Comparison of ENCODE assay signal across 8 mouse cellular contexts in the genomic region with DNA sequence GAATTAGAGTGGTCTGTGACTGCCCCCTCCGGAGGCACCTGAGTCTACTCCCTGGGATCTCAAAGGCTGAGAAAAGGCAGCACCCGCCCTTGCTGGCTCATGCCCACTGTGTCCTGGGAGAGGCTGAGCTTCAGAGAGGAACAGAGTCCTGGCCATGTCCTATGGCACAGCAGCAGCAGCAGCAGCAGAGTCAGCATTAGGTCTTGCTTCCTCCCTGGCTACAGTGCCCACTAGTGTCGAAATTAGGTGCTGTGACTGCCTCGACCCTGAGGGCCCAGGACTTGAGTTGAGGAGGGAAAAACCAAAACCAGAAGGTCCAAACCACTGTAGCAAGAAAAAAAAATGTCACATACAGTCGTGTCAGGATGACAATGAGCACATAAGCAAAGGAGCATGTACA. TPM values are rescaled to one million over a fixed set of nuclear protein-coding genes. Genes with fewer than 3 reads are reported as not detected.
DNase-seq lines count a peak whose midpoint lies in the region; ATAC-seq and TF ChIP-seq lines count a peak whose summit lies in the region.
"Had no signal": no experiment of that assay in that cellular context is flagged by ENCODE, and none has a peak within 500 bp of the region (broad histone marks: within the 10 kb centered on the region; RNA-seq: fewer than 3 reads in every experiment).

No protein-coding gene starts in this region.

- TF ChIP-seq CTCF in layer of hippocampus, adult 2 months (conservative IDR thresholded peaks at IDR 0.05), result peak; percentile 72

- H3K9me3 ChIP-seq in forebrain, embryonic 15.5 days, result no peaks in the 10 kb centered on the region
- H3K9me3 ChIP-seq in neural tube, embryonic 14.5 days (ENCODE audit: control insufficient read depth, low read length), result no peaks in the 10 kb centered on the region
- H3K9me3 ChIP-seq: limb, embryonic 15.5 days had no signal

- no peaks in the 10 kb centered on the region for H3K27me3 ChIP-seq in forebrain, embryonic 15.5 days
- H3K27me3 ChIP-seq in neural tube, embryonic 14.5 days (ENCODE audit: control insufficient read depth, insufficient read depth, low read length), result no peaks in the 10 kb centered on the region
- H3K27me3 ChIP-seq: limb, embryonic 15.5 days had no signal

- DNase-seq in layer of hippocampus, adult 2 months (ENCODE audit: low spot score in 2 of 2), result no peak
- no peak for DNase-seq in layer of hippocampus, adult 9-10 months (ENCODE audit: low spot score)
- peak; percentile 39 for DNase-seq in ZHBTc4 (ENCODE audit: low read depth, low spot score)
- no peak for DNase-seq in spleen, postnatal 10 days (ENCODE audit: low spot score in 2 of 2)
- no peak for DNase-seq in layer of hippocampus, adult 11-12 months (ENCODE audit: low spot score)

- H3K4me3 ChIP-seq in layer of hippocampus, adult 2 months, result no peak overlapping the region
- H3K4me3 ChIP-seq in forebrain, embryonic 15.5 days, result no peak overlapping the region
- no peak overlapping the region for H3K4me3 ChIP-seq in neural tube, embryonic 14.5 days (ENCODE audit: low read depth, low read length)
- H3K4me3 ChIP-seq: limb, embryonic 15.5 days had no signal

- ATAC-seq in forebrain, embryonic 15.5 days (replicated peaks), result peak; percentile 43; the same call in 1 of the 2 replicates
- peak; percentile 28; the same call in 1 of the 2 replicates for ATAC-seq in neural tube, embryonic 14.5 days (ENCODE audit: low read depth)

- H3K4me2 ChIP-seq in forebrain, embryonic 15.5 days (replicated peaks), result no peak overlapping the region
- H3K4me2 ChIP-seq in neural tube, embryonic 14.5 days (ENCODE audit: low read depth, low read length), result no peak overlapping the region
- H3K4me2 ChIP-seq: limb, embryonic 15.5 days had no signal

- H3K4me1 ChIP-seq in forebrain, embryonic 15.5 days, result peaks cover 19% of the 10 kb centered on the region
- peaks cover 4% of the 10 kb centered on the region for H3K4me1 ChIP-seq in neural tube, embryonic 14.5 days (ENCODE audit: control insufficient read depth, insufficient read depth, low read length)
- H3K4me1 ChIP-seq: limb, embryonic 15.5 days had no signal

- H3K27ac ChIP-seq in layer of hippocampus, adult 2 months, result peak overlapping the region; percentile 62; the same call in 1 of the 2 replicates
- no peak overlapping the region for H3K27ac ChIP-seq in forebrain, embryonic 15.5 days (replicated peaks)
- no peak overlapping the region for H3K27ac ChIP-seq in neural tube, embryonic 14.5 days (ENCODE audit: low read depth, low read length)
- H3K27ac ChIP-seq: limb, embryonic 15.5 days had no signal

- no peak overlapping the region for H3K9ac ChIP-seq in forebrain, embryonic 15.5 days (replicated peaks)
- no peak overlapping the region for H3K9ac ChIP-seq in neural tube, embryonic 14.5 days (replicated peaks; ENCODE audit: low read depth, low read length)
- H3K9ac ChIP-seq: limb, embryonic 15.5 days had no signal

- no peaks in the 10 kb centered on the region for H3K36me3 ChIP-seq in forebrain, embryonic 15.5 days
- no peaks in the 10 kb centered on the region for H3K36me3 ChIP-seq in neural tube, embryonic 14.5 days (ENCODE audit: control insufficient read depth, insufficient read depth, low read length)
- H3K36me3 ChIP-seq: limb, embryonic 15.5 days had no signal

- 38% methylated on average over 5 of the region's 5 CpGs for WGBS in forebrain, embryonic 15.5 days
- 27% methylated on average over 5 of the region's 5 CpGs for WGBS in neural tube, embryonic 14.5 days

RNA-seq across cellular contexts. Expression of a gene that starts 12.6 kb away (rescaled TPM):
- 100 to 1,000 TPM; 111 to 114 TPM for total RNA-seq in layer of hippocampus, adult 2 months (2021)
- polyA plus RNA-seq in forebrain, embryonic 15.5 days (2015; fragmentation: Nextera tagmentation; extraction: Ambion mirVana), result 52.2 and 58.4 TPM in 2 replicates
- polyA plus RNA-seq in neural tube, embryonic 14.5 days (2014; fragmentation: Nextera tagmentation; extraction: Ambion mirVana), result 42.4 and 44.1 TPM in 2 replicates
